Mouse (Mus musculus) cerebellum, postnatal 36 days (tissue): Measurements from ENCODE around the gene Ckb.
A peak's percentile ranks its signal among the peaks of the same experiment; 100 is the strongest.

Experiments used
- DNase-seq, 2 experiments: peaks; one replicate each; pipeline ENCODE4 v3.0.0; 2021 to 2022; ENCODE audit warnings: mixed read lengths in 2 of 2

Gene Ckb

DNA sequence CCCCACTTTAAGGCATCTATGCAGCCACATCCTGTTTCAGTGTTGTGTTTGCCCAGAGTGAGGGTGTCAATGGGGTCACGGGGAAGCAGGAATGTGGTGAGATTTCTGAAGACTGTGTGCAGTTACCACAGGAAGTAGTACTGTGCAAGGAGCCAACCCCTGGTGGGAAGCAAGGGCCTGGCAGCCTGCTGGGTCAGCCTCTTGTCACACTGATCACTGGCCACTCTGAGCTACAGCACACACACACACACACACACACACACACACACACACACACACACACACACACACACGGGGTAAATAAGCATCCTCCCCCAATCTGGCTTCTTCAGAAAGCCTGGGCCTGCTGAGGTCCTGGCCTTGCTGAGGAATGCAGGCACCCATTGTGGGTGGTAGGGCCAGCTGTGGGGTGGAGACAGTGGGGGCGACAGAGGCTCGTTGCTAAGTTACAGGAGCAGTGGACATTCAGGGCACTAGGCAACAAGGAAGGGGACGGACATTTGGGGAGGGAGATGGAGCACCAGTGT, 19.3 kb upstream of the Ckb start:
- DNase-seq: peak in 1 of 2 experiments; percentile 18

- peak in 1 of 2 experiments; percentile 45 for DNase-seq
Observed at GRCm38 (mm10) chr12:111689426-111689825, 17.3 kb upstream of the Ckb start.

GRCm38 (mm10) chr12:111688069-111688428, 15.9 kb upstream of the Ckb start:
- peak in 1 of 2 experiments; percentile 45 for DNase-seq

DNA sequence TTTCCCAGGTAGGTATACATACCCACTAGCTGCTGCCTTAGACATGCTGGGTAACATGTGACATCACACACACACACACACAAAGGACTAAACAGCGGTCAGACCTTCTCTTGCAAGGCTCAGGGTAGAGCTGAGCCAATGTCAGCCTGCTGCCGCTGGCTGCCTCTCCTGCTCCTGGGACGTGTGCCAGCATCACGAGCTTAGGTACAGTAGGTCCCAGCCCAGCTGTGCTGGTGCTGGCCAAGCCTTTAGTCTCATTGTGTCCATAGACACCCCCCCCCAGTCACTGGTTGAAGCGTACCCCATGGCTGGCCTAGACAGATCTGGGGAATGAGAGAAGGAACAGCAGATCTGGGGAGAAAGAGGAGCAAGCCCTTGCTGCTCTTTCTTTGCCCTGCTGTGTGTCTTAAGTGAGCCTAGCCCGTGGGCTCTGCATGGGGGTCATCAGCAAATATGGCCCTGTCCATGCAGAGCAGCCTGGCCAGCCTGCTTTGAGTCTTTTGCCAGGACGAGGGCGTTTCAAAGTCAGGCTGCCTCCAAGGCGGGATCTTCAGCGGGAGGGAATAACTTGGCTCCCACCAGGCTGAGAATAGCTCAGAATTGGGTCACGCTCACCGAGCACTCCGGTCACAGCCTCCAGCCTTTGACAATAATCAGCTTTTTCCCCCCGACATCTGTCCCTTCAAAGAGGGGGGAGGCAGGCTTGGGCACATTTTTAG, 15.4 kb upstream of the Ckb start:
- peak; percentile 67 to 70 for DNase-seq

- peak in 1 of 2 experiments; percentile 24 for DNase-seq
Observed at GRCm38 (mm10) chr12:111686390-111686789, 14.3 kb upstream of the Ckb start.

DNA sequence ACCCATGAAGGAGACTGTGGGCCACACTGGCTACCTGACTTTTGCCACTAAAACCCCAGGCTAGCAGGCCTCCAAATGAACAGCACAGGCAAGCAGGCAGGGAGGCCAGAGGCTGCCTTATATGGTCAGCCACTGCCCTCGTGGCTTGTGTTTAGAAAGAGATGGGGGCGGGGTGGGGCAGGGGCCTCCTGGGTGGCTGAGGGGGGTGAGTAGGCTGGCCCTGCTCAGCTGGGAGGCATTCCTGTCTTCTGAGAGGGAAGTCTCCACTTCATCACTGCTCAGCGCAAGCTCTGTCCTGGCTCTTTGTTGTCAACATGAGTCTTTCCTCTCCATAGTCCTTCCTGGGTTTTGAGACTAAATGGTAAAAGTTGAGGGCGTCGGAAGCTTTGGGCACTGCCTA, 10.7 kb upstream of the Ckb start:
- DNase-seq: no peak

- DNase-seq: no peak
Observed at GRCm38 (mm10) chr12:111682003-111682402, 9.9 kb upstream of the Ckb start.

- no peak for DNase-seq
Observed at GRCm38 (mm10) chr12:111681305-111681704, 9.2 kb upstream of the Ckb start.

DNA sequence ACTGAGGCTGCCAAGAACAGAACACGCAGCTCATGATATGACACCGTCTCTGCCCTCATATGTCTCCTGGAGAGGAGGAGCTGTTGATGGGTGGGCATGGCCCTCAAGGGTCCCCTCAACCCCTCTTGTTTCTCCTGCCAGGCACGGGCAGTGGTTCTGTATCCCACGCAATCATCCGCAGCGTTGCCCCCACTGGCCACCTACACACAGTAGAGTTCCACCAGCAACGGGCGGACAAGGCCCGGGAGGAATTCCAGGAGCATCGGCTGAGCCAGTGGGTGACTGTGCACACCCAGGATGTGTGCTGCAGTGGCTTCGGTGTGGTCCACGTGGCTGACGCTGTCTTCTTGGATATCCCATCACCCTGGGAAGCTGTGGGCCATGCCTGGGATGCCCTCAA, 8.5 kb upstream of the Ckb start:
- no peak for DNase-seq

- no peak for DNase-seq
Observed at GRCm38 (mm10) chr12:111678997-111679396, 6.9 kb upstream of the Ckb start.

GRCm38 (mm10) chr12:111678670-111678933, 6.5 kb upstream of the Ckb start:
- DNase-seq: no peak

- DNase-seq: peak; percentile 89 to 90
Observed at GRCm38 (mm10) chr12:111677882-111678669, 5.9 kb upstream of the Ckb start, which contains the start of gene Trmt61a. Trmt61a (plus strand) TSS chr12:111678105.

GRCm38 (mm10) chr12:111677421-111677820, 5.3 kb upstream of the Ckb start:
- DNase-seq: no peak

DNA sequence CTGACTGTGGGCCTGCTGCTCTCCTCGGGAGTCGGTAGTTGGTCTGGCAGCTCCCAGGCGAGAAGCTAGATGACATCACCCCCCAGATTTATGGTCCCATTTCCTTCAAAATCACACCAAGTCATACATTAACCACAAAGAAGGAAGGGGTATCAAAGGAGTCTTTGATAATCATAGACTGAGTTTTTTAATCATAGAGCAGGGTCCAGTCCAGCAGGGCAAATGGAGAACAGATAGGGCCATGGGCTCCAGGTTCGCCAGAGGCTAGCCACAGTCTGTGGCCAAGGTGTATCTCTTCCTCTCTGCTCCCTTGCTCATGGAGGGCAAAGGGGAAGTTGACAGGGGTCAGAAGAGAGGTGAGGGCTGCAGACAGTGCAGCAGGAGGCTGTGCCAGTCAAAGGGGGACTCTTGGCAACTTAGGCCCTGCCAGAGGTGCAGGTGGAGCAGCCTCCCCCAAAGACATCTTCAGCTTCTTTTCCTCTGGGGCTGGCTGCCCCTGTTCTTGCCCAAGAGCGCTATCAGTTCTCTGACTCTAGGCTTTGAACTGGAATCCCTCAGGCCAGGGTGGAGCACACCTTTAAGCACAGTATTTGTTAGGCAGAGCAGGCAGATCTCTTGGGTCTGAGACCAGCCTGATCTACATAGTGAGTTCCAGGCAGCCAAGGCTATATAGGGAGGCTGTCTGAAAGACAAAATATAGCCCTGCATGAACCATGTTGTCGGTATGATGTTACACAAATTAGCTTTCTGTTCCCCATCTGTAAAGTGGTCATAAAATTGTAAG, 3.9 kb upstream of the Ckb start:
- no peak for DNase-seq

- no peak for DNase-seq
Observed at GRCm38 (mm10) chr12:111674850-111675486, 2.8 kb upstream of the Ckb start.

DNA sequence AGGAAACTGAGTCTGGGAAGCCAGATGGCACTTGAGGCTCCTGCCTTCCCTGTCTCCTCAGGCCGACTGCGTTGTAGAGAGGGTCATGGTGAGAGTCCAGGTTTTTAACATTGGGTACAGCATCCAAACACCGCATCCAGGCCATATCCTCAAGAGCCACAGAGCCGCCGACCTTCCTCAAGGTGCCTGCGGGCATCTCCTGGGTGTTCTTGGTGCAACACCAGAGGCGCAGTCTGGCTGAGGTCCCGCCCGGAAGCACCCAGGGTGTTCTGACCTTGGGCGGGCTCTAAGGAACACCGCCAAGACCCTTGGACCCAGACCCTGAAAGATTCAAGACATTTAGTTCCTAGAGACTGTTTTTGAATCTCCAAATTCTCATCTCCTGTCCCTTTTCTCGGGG, 443 bp upstream of the Ckb start:
- no peak for DNase-seq

- DNase-seq: peak; percentile 81
Observed at GRCm38 (mm10) chr12:111671431-111671902, 671 bp downstream of the Ckb start.

GRCm38 (mm10) chr12:111670976-111671375, 1.2 kb downstream of the Ckb start:
- DNase-seq: no peak

GRCm38 (mm10) chr12:111670371-111670971, 1.7 kb downstream of the Ckb start:
- peak; percentile 80 to 85 for DNase-seq

GRCm38 (mm10) chr12:111669961-111670360, 2.2 kb downstream of the Ckb start:
- no peak for DNase-seq

- DNase-seq: peak in 1 of 2 experiments; percentile 48
Observed at GRCm38 (mm10) chr12:111669000-111669788, 2.9 kb downstream of the Ckb start.
